Mouse (Mus musculus): ENCODE data around the gene Ice2. TPM values are rescaled to one million over a fixed set of nuclear protein-coding genes. Genes with fewer than 3 reads are reported as not detected.
A peak's percentile ranks its signal among the peaks of the same experiment; 100 is the strongest.

Ice2 gene
- total RNA-seq, 2 experiments from 2014 or later, result 10.8 to 11.4 TPM

GRCm38 (mm10) chr9:69457747-69458625 lies 60.3 kb downstream of the Ice2 start:
- DNase-seq (ENCODE audit: low spot score in 2 of 2), result peak in 1 of 2 experiments; percentile 15

DNA sequence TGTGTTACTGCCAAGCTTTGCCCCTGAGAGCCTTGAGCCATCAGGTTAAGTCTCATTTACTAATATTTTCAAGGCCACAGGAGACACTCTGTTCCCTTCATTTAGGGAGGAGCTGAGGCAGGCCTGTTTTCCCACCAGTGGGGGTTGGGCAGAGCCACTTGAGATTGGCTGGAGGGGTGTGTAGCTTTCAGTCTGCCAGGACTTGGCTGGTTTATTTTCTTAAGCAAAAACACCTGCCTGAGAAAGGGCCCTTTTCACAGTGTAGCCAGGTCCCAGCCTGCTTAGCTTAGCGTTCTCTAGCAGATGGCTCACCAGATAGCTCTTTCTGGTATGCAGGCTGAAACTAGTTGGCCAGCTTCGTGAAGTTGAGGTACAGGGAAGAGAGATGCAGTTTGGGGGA lies 61.3 kb downstream of the Ice2 start:
- no peak for DNase-seq (ENCODE audit: low spot score in 2 of 2)

DNA sequence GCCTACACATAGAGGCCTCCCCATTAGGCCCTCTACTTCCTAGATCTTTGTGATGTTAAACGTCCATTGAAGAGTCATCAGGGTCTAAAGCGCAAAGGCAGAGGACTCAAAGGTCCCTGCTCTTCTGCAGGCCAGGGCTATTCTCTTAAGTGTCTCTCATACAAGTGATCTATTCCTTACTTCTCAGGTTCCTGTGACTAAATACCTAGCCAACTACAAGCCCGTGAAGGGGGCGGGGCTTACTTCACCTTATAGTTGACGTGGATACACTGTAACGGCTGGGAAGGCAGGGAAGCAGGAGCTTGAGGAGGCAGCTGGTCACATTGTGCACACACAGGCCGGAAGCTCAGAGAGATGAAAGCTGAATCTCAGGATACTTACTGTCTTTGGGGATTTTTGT lies 62.2 kb downstream of the Ice2 start:
- DNase-seq (ENCODE audit: low spot score in 2 of 2), result no peak

DNA sequence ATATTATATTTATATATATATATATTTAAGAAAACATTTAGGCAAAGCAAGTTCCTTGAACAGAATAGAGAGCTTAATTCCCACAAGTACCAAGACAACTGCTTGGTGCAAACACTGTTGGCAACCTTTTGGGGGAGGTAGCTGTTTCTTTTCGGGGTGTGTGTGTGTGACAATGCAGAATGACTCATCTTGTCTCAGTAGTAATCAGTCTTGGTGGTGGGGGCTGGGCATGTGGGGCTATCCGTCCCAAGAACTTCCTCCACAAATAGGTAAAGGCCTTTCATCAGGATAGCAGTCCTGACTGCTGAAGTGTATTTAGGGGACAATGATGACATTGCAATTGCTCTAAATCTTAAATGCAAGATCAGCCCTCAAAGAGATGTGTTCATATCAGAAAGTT lies 65.3 kb downstream of the Ice2 start:
- no peak for DNase-seq (ENCODE audit: low spot score in 2 of 2)

- no peak for DNase-seq (ENCODE audit: low spot score in 2 of 2)
Measured at GRCm38 (mm10) chr9:69464109-69464756, 66.5 kb downstream of the Ice2 start.

GRCm38 (mm10) chr9:69466098-69466497 lies 68.4 kb downstream of the Ice2 start:
- DNase-seq (ENCODE audit: low spot score in 2 of 2), result no peak

GRCm38 (mm10) chr9:69467310-69467939 lies 69.7 kb downstream of the Ice2 start:
- DNase-seq (ENCODE audit: low spot score in 2 of 2), result no peak

DNA sequence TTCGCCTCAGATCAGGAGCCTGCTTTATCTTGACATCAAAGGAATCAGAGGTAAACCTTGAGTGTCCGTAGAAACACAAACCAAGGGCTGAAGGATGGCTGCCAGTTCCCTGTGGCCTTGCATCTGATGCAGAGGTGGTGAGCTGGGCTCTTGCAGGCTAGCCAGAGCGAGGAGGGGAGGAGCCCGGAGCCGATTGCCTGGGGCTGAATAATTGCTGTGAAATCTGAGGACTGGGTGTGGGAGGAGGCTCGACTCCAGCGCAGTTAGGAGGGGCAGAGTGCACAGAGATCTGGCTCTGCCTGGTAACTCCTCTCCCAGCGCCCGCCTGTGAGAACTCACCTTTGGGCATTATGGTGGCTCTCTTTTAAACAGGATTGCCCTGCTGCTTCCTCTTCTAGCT lies 71.3 kb downstream of the Ice2 start:
- no peak for DNase-seq (ENCODE audit: low spot score in 2 of 2)

DNA sequence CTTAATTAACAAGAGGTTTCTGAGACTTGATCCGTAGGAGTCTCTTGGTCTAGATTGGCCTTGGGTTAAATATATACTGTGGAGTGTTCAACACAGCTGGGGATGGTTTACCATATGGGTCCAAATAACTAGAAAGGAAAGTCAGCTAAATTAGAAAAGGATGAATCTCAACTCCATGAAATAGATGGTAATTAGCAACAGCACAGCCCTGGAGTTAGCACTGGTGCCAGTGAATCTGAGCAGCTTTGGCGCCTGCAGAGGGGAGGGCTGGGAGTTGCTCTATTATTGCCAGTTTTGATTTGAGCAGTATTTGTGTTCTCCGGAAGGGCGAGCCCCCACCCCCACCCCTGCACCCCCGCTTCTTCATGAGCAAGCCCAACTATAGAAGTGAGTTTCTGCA lies 72.7 kb downstream of the Ice2 start:
- DNase-seq (ENCODE audit: low spot score in 2 of 2), result no peak

GRCm38 (mm10) chr9:69470921-69471320 lies 73.2 kb downstream of the Ice2 start:
- no peak for DNase-seq (ENCODE audit: low spot score in 2 of 2)

GRCm38 (mm10) chr9:69472724-69473123 lies 75.0 kb downstream of the Ice2 start:
- DNase-seq (ENCODE audit: low spot score in 2 of 2), result no peak

- no peak for DNase-seq (ENCODE audit: low spot score in 2 of 2)
Measured at GRCm38 (mm10) chr9:69475873-69476272, 78.2 kb downstream of the Ice2 start.

DNA sequence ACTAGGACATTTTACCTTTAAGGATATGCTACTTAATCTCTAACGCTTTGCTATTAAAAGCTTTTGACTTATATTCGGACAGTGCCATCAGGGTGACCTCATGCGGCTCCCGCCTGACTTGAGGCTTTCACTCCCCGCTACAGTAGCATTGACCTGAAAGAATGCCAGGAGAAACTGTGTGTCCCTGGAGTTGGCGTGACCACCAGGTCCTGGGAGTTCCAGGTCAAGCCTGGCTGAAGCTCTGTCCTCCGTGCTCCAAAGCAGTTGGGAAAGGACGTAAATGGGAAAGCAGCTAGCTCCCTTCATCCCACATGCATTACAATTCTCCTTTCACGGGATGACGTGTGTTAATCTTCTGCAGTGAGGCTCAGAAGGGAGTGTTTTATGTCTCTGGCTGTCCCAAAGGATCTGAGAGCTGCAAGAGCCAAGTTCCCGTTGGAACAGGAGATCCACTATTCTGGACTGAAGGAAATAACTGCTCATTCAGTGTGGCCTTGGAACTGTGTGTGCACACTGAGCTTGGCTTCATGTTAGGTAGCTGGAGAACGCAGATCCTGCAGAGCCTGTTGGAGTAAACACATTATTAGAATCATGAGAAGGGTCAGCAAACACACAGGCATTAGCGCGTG lies 79.6 kb downstream of the Ice2 start:
- no peak for DNase-seq (ENCODE audit: low spot score in 2 of 2)

- no peak for DNase-seq (ENCODE audit: low spot score in 2 of 2)
Measured at GRCm38 (mm10) chr9:69477824-69478222, 80.1 kb downstream of the Ice2 start.

GRCm38 (mm10) chr9:69480344-69480743 lies 82.6 kb downstream of the Ice2 start:
- DNase-seq (ENCODE audit: low spot score in 2 of 2), result peak; percentile 75 to 94

Small RNA genes within 50 kb of the gene (microRNA-seq; reads per million reads assigned to microRNA genes)
- 0.20 to 0.25 reads per million in 2 experiments for gene Mir3109

Other genes starting within 250 kb of the Ice2 start
- gene Anxa2, start 55.7 kb downstream of the Ice2 start, total RNA-seq (2021), result 1 to 10 TPM; 8.7 to 9.2 TPM